Mouse (Mus musculus): ENCODE data around the gene Tenm4.

GRCm38 (mm10) chr7:96914031-96914430, 743.0 kb downstream of the Tenm4 start:
- TF ChIP-seq GATA1 (IDR thresholded peaks at IDR 0.05; ENCODE audit: borderline replicate concordance, low read length) (no peak), CTCF (IDR thresholded peaks at IDR 0.05; ENCODE audit: low read depth, low read length) (peak; percentile 74)

Data from G1E (cell line).